Mouse (Mus musculus): ENCODE measurements around the gene Ear1. TPM values are rescaled to one million over a fixed set of nuclear protein-coding genes. Genes with fewer than 3 reads are reported as not detected.
A peak's percentile ranks its signal among the peaks of the same experiment; 100 is the strongest.
"Not testable (repeated sequence)": the region's sequence is repeated elsewhere in the genome, so short reads cannot be mapped to it uniquely, and the experiment has no call there.

Ear1 gene
- polyA plus RNA-seq (2015; fragmentation: Nextera tagmentation; extraction: Ambion mirVana), result 0.20 TPM in 1 of 2 replicates, not detected in the other

DNA sequence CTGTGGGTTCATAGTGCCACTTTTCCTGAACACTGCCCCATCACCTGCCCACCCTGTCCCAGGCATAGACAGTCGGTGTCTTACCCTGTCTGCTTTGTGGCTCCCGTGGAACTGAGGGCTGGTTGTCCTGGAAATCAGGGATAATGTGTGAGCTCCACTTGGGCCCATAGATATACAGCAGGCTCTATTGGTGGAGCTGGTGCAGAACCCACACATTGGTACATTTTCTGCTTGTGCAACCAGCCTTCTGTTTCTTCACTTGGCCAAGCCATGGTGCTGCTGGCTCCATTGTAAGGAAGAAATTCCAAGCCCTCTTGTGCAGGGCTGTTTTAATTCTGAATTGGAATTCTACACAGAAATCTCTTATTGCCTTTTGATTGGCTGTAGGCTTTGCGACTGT is at the start of gene Ear1:
Gene Ear1 (minus strand): TSS at position 101 of the 400 bp plus-strand sequence.
- not testable (repeated sequence) for ATAC-seq; H3K27ac ChIP-seq (ENCODE audit: low read length); H3K36me3 ChIP-seq (ENCODE audit: control insufficient read depth, insufficient read depth, low read length); H3K4me1 ChIP-seq (ENCODE audit: control insufficient read depth, insufficient read depth, low read length); H3K27me3 ChIP-seq (replicated peaks; ENCODE audit: control insufficient read depth, insufficient read depth, low read length); H3K4me2 ChIP-seq (ENCODE audit: low read depth, low read length); H3K9me3 ChIP-seq (ENCODE audit: control insufficient read depth, low read length); H3K9ac ChIP-seq (ENCODE audit: low read depth, low read length); H3K4me3 ChIP-seq (ENCODE audit: low read length)
- WGBS, result 66% methylated on average over 2 of the region's 3 CpGs

DNA sequence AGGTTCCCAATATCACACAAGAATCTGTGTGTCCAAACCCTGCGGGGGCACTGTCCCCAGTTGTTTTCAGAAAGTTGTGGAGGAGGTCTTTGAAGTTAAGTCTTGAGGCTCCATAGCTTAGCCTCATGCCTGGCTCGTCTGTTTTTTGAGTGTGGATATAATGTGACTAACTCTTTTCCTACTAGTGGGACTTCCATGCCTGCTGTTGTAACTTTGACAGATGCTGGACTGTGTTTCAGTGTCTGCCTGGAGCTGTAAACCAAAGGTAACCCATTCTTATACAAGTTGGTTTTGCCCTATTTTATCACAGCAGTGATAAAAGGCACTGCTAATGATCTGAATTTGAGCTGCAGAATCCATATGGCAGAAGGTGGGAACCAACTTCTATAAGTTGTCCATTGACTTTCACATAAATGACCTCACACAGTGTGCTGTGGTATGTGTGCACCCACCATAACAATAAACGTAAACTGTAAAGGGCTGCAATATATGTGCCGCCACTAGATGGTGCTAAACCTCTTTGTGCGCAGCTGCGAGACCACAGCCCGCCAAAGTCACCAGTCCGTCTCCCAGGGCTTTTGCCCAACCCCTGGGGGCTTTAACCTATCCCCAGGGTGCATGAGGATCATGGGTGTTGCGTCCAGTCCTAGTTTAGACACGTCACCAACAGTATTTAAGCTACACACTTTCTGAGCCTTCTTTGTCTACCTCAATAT is 49.5 kb upstream of the Ear1 start, which contains the start of gene Gm8113:
Gene Gm8113 (plus strand): TSS at position 703 of the 716 bp plus-strand sequence.
- Histone ChIP-seq H3K9ac (ENCODE audit: low read depth, low read length) (peak within 1 kb of the TSS; percentile 64), H3K4me3 (ENCODE audit: low read length) (peak within 1 kb of the TSS; percentile 56), H3K4me2 (ENCODE audit: low read depth, low read length) (peak within 1 kb of the TSS; percentile 45), H3K27ac (ENCODE audit: low read length) (peak within 1 kb of the TSS; percentile 80)
- H3K9me3 ChIP-seq (ENCODE audit: control insufficient read depth, low read length); H3K36me3 ChIP-seq (ENCODE audit: control insufficient read depth, insufficient read depth, low read length); H3K27me3 ChIP-seq (replicated peaks; ENCODE audit: control insufficient read depth, insufficient read depth, low read length); H3K4me1 ChIP-seq (ENCODE audit: control insufficient read depth, insufficient read depth, low read length): not testable (repeated sequence)
- 9% methylated on average over 10 of the region's 10 CpGs for WGBS
- ATAC-seq, result peak; percentile 99

DNA sequence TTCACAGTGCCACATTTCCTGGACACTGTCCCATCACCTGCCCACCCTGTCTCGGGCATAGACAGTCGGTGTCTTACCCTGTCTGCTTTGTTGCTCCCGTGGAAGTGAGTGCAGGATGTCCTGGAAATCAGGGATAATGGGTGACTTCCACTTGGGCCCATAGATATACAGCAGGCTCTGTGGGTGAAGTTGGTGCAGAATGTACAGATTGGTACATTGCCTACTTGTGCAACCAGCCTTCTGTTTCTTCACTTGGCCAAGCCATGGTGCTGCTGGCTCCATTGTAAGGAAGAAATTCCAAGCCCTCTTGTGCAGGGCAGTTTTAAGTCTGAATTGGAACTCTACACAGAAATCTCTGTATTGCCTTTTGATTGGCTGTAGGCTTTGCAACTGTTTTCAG is 48.1 kb upstream of the Ear1 start, which contains the start of gene Ear10:
Gene Ear10 (minus strand): TSS at position 101 of the 400 bp plus-strand sequence.
- not testable (repeated sequence) for H3K36me3 ChIP-seq (ENCODE audit: control insufficient read depth, insufficient read depth, low read length); H3K4me2 ChIP-seq (ENCODE audit: low read depth, low read length); H3K4me1 ChIP-seq (ENCODE audit: control insufficient read depth, insufficient read depth, low read length); H3K27me3 ChIP-seq (replicated peaks; ENCODE audit: control insufficient read depth, insufficient read depth, low read length); H3K9ac ChIP-seq (ENCODE audit: low read depth, low read length); ATAC-seq; H3K9me3 ChIP-seq (ENCODE audit: control insufficient read depth, low read length); H3K27ac ChIP-seq (ENCODE audit: low read length); H3K4me3 ChIP-seq (ENCODE audit: low read length)
- WGBS, result 82% methylated on average over 3 of the region's 3 CpGs

DNA sequence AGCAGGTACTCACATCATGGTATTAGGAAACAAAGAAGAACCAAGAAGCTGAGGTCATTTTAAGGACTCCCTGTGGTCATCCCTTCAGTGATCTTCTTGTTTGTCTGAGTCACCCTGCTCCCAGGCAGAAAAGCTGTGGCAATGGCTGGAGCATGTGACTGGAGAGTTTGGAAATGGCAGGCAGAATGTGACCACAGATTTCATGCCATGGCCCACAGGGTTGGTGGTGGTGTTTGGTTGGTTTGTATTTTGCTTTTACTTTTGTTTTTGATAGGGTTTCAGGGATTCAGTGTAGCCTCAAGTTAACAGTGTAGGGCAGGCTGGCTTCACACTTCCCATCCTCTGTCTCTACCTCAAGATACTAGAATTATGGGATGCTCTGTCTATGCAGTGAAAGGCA is 42.9 kb upstream of the Ear1 start:
- H3K9me3 ChIP-seq (ENCODE audit: control insufficient read depth, low read length); H3K4me1 ChIP-seq (ENCODE audit: control insufficient read depth, insufficient read depth, low read length); ATAC-seq: not testable (repeated sequence)

DNA sequence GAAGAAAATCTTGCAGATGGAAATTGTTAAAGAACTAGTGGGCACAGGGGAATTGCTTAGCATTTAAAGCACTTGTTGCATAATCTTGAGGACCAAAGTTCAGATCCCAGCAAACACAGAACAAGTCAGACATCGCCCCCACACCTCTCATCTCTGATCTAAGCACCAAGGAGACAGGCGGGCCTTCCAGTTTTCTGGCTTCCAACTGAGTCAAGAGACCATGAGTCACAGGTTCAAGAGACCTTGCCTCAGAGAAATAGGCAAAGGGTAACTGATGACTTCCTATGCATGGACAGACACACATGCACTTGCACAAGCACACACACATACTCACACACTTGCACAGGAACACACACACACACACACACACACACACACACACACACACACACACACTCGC is 23.3 kb upstream of the Ear1 start:
- H3K9ac ChIP-seq (ENCODE audit: low read depth, low read length); H3K9me3 ChIP-seq (ENCODE audit: control insufficient read depth, low read length); H3K4me1 ChIP-seq (ENCODE audit: control insufficient read depth, insufficient read depth, low read length); H3K36me3 ChIP-seq (ENCODE audit: control insufficient read depth, insufficient read depth, low read length); H3K4me2 ChIP-seq (ENCODE audit: low read depth, low read length); H3K27me3 ChIP-seq (replicated peaks; ENCODE audit: control insufficient read depth, insufficient read depth, low read length); H3K27ac ChIP-seq (ENCODE audit: low read length); H3K4me3 ChIP-seq (ENCODE audit: low read length): not testable (repeated sequence)
- peak; percentile 91 for ATAC-seq
- WGBS, result 70% methylated on average over 3 of the region's 3 CpGs

More for the DNA sequence above, 42.9 kb upstream of the Ear1 start:
- not testable (repeated sequence) for H3K27me3 ChIP-seq (replicated peaks; ENCODE audit: control insufficient read depth, insufficient read depth, low read length); H3K9ac ChIP-seq (ENCODE audit: low read depth, low read length); H3K36me3 ChIP-seq (ENCODE audit: control insufficient read depth, insufficient read depth, low read length); H3K4me3 ChIP-seq (ENCODE audit: low read length); H3K4me2 ChIP-seq (ENCODE audit: low read depth, low read length); H3K27ac ChIP-seq (ENCODE audit: low read length)

DNA sequence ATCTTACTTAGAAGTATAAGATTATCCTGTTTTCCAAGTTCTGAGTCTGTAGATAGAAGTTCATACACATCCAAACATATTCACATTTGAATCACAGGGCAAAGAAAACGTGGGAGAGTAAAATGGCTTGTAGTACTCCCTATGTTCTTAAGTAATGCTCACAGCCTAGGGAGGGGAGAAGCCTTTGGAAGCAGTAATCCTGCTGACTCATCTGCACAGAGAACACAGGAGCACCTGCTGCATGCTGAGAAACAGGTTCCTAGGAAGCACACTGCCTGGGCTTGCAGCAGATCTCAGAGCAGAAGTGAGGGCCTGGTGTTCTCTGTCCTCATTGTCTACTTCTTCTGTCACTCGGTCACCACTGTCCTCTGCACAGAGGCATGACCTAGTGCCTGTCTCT is 20.0 kb upstream of the Ear1 start:
- ATAC-seq, result peak; percentile 78
- not testable (repeated sequence) for H3K4me2 ChIP-seq (ENCODE audit: low read depth, low read length); H3K27me3 ChIP-seq (replicated peaks; ENCODE audit: control insufficient read depth, insufficient read depth, low read length); H3K4me1 ChIP-seq (ENCODE audit: control insufficient read depth, insufficient read depth, low read length); H3K27ac ChIP-seq (ENCODE audit: low read length); H3K4me3 ChIP-seq (ENCODE audit: low read length); H3K9me3 ChIP-seq (ENCODE audit: control insufficient read depth, low read length); H3K36me3 ChIP-seq (ENCODE audit: control insufficient read depth, insufficient read depth, low read length); H3K9ac ChIP-seq (ENCODE audit: low read depth, low read length)
- WGBS, result 53% methylated on average over 1 of the region's 2 CpGs

DNA sequence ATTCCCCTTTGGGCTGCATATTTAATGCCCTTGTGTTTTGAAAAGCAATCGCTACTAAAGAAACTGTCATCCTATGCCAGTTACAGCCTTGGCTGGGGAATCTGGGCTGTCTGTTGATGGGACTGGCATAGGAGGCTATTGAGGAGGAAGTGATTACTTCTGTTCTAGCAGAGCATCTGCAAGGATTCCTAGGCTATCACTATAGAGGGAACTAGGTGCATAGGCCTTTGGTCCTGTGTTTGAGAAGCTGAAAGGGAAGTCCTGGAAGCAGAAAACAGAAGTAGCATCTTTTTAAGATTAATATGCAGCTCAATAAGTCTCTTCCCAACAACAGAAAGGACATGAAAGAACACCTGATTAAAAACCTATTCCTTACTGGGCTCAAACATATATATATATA is 16.0 kb upstream of the Ear1 start:
- H3K36me3 ChIP-seq (ENCODE audit: control insufficient read depth, insufficient read depth, low read length), result not testable (repeated sequence)
- WGBS, result no CpG with 5 or more reads among the region's 1 CpGs

DNA sequence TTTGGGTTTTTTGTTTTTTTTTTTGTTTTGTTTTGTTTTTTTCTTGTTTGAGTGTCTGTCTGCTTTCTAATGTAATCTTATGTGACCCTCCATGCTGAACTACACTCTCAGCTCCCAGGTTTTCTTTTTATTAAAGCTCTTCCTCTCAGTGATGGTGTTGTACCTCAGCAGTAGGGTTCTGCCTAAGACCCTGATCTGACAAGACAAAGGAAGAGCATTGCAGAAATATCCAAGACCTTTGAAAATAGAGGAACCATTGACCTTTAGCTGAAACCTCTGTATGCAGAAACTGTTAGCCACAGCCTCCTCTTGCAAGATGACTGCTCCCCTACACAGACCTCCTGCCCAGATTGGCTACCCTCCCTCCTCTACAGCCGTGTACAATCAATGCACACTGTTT is 10.9 kb upstream of the Ear1 start:
- not testable (repeated sequence) for H3K27ac ChIP-seq (ENCODE audit: low read length); H3K9ac ChIP-seq (ENCODE audit: low read depth, low read length); H3K4me2 ChIP-seq (ENCODE audit: low read depth, low read length); H3K36me3 ChIP-seq (ENCODE audit: control insufficient read depth, insufficient read depth, low read length); H3K4me3 ChIP-seq (ENCODE audit: low read length); H3K9me3 ChIP-seq (ENCODE audit: control insufficient read depth, low read length); H3K27me3 ChIP-seq (replicated peaks; ENCODE audit: control insufficient read depth, insufficient read depth, low read length); ATAC-seq; H3K4me1 ChIP-seq (ENCODE audit: control insufficient read depth, insufficient read depth, low read length)
- 58% methylated on average over 1 of the region's 1 CpGs for WGBS

More for the DNA sequence above, 16.0 kb upstream of the Ear1 start:
- H3K9me3 ChIP-seq (ENCODE audit: control insufficient read depth, low read length); H3K9ac ChIP-seq (ENCODE audit: low read depth, low read length); H3K27ac ChIP-seq (ENCODE audit: low read length); H3K4me2 ChIP-seq (ENCODE audit: low read depth, low read length); ATAC-seq; H3K27me3 ChIP-seq (replicated peaks; ENCODE audit: control insufficient read depth, insufficient read depth, low read length); H3K4me3 ChIP-seq (ENCODE audit: low read length); H3K4me1 ChIP-seq (ENCODE audit: control insufficient read depth, insufficient read depth, low read length): not testable (repeated sequence)

DNA sequence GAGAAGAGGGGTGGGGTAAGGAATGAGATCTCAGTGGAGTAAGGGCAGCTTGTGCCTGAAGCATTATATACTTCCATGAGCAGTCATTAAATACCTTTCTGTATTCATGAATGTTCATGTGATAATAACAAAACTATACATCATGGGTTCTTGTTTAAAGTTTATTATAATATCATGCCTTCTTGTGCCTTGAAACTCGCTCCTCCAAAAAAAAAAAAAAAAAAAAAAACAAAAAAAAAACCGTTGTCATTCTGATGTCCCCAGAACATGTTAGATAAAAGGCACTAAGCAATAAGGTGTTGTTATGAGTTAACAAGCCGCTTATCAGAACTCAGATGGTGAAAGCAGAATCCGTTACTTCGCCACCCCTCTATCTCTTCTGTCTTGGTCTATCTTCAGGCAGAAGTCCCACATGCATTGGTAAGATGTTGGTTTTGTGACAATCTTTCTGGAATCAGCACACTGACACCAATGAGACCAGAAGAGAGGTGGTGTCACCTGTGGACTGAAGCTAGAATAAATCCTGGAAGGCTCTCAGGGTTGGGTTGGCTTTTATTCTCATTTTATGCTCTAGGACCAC is 4.7 kb upstream of the Ear1 start:
- WGBS, result 81% methylated on average over 5 of the region's 5 CpGs
- not testable (repeated sequence) for H3K9ac ChIP-seq (ENCODE audit: low read depth, low read length); H3K27me3 ChIP-seq (replicated peaks; ENCODE audit: control insufficient read depth, insufficient read depth, low read length); ATAC-seq; H3K4me2 ChIP-seq (ENCODE audit: low read depth, low read length); H3K4me3 ChIP-seq (ENCODE audit: low read length); H3K4me1 ChIP-seq (ENCODE audit: control insufficient read depth, insufficient read depth, low read length); H3K27ac ChIP-seq (ENCODE audit: low read length); H3K9me3 ChIP-seq (ENCODE audit: control insufficient read depth, low read length); H3K36me3 ChIP-seq (ENCODE audit: control insufficient read depth, insufficient read depth, low read length)

Measured in intestine, embryonic 16.5 days (tissue).